Mouse (Mus musculus) intestine, postnatal 0 days (tissue): ENCODE measurements around the gene Srpk2. TPM values are rescaled to one million over a fixed set of nuclear protein-coding genes. Genes with fewer than 3 reads are reported as not detected.
"Not testable (repeated sequence)": the region's sequence is repeated elsewhere in the genome, so short reads cannot be mapped to it uniquely, and the experiment has no call there.

ENCODE experiments used
- ATAC-seq: fragments of 200-750 bp; cut with Nextera tagmentation; 2 replicates; pipeline ENCODE4 v1.8.0; 2017; ENCODE audit warnings: mild to moderate bottlenecking, moderate TSS enrichment, moderate library complexity
- H3K27ac ChIP-seq: fragments of 300-500 bp; sonication (generic); 2 replicates; pipeline ENCODE4 v1.5.1; 2014; ENCODE audit warnings: mild to moderate bottlenecking, low read depth, low read length, moderate library complexity
- H3K27me3 ChIP-seq: fragments of 300-500 bp; sonication (generic); replicated peaks from 2 replicates; pipeline ENCODE4 v1.6.1; 2014; ENCODE audit warnings: low read length, mixed read lengths; ENCODE audit not compliant: control insufficient read depth, insufficient read depth
- H3K36me3 ChIP-seq: fragments of 300-500 bp; sonication (generic); 2 replicates; pipeline ENCODE4 v1.6.1; 2014; ENCODE audit warnings: mild to moderate bottlenecking, moderate library complexity; ENCODE audit not compliant: control insufficient read depth, insufficient read depth
- H3K4me1 ChIP-seq: fragments of 300-500 bp; sonication (generic); replicated peaks from 2 replicates; pipeline ENCODE4 v1.6.1; 2014; ENCODE audit warnings: antibody characterized with exemption, low read length, mixed read lengths; ENCODE audit not compliant: control insufficient read depth, insufficient read depth
- H3K4me2 ChIP-seq: fragments of 300-500 bp; sonication (generic); replicated peaks from 2 replicates; pipeline ENCODE4 v1.6.1; 2014; ENCODE audit warnings: low read depth, mild to moderate bottlenecking, moderate library complexity
- H3K4me3 ChIP-seq: fragments of 300-500 bp; sonication (generic); 2 replicates; pipeline ENCODE4 v1.5.1; 2014; ENCODE audit warnings: low read depth, low read length
- H3K9ac ChIP-seq: fragments of 300-500 bp; sonication (generic); 2 replicates; pipeline ENCODE4 v1.6.1; 2014; ENCODE audit warnings: mild to moderate bottlenecking, low read depth, low read length
- H3K9me3 ChIP-seq: fragments of 300-500 bp; sonication (generic); 2 replicates; pipeline ENCODE4 v1.6.1; 2016; ENCODE audit warnings: mixed run types; ENCODE audit not compliant: control insufficient read depth
- CTCF ChIP-seq: sonication (generic); IDR thresholded peaks from 2 replicates; pipeline ENCODE4 v1.5.1; 2016; ENCODE audit warnings: low read depth, mild to moderate bottlenecking, control low read depth, antibody characterized with exemption, moderate library complexity
- WGBS: fragments of 180-500 bp; shearing (Covaris S2); extraction: QIAGEN DNeasy Blood & Tissue Kit; methylation state at CpG from one replicate; pipeline ENCODE4 v1.1.7; 2014; 5-methylcytosine and 5-hydroxymethylcytosine counted together
- polyA plus RNA-seq: library from polyadenylated mRNA; unstranded; fragments of >200 nt; fragmentation: Nextera tagmentation; extraction: Ambion mirVana; gene quantifications from 2 replicates; pipeline ENCODE4 v1.2.1, GENCODE M21; 2015

Srpk2 gene
- polyA plus RNA-seq, 1 experiment from 2014 or later, result 21.3 TPM

GRCm38 (mm10) chr5:23712130-23713001 lies 27.9 kb upstream of the Srpk2 start:
- Histone ChIP-seq H3K4me2 (peak overlapping the region; percentile 81), H3K36me3 (peaks cover 14% of the 10 kb centered on the region; the same call in 1 of the 2 replicates), H3K27me3 (no peaks in the 10 kb centered on the region), H3K4me3 (peak overlapping the region; percentile 53), H3K27ac (no peak overlapping the region), H3K9ac (peak overlapping the region; percentile 35), H3K4me1 (no peaks in the 10 kb centered on the region), H3K9me3 (peaks cover 6% of the 10 kb centered on the region; the same call in 1 of the 2 replicates)
- ATAC-seq, result peak; percentile 94
- peak; percentile 67 for TF ChIP-seq CTCF
- WGBS, result 4% methylated on average over 54 of the region's 60 CpGs

GRCm38 (mm10) chr5:23711671-23712129 lies 27.3 kb upstream of the Srpk2 start:
- not testable (repeated sequence) for ATAC-seq, H3K4me1 ChIP-seq, H3K27ac ChIP-seq, H3K27me3 ChIP-seq, H3K9me3 ChIP-seq
- peak; percentile 52 for TF ChIP-seq CTCF
- peaks cover 21% of the 10 kb centered on the region; the same call in 1 of the 2 replicates for H3K36me3 ChIP-seq
- 38% methylated on average over 6 of the region's 6 CpGs for WGBS
- peak overlapping the region; percentile 53 for H3K4me3 ChIP-seq
- H3K9ac ChIP-seq, result peak overlapping the region; percentile 35
- peak overlapping the region; percentile 81 for H3K4me2 ChIP-seq

GRCm38 (mm10) chr5:23711244-23711643 lies 26.8 kb upstream of the Srpk2 start:
- no peak overlapping the region for H3K4me2 ChIP-seq
- WGBS, result 96% methylated on average over 4 of the region's 4 CpGs

GRCm38 (mm10) chr5:23709661-23710060 lies 25.2 kb upstream of the Srpk2 start:
- Histone ChIP-seq H3K9me3 (peaks cover 6% of the 10 kb centered on the region; the same call in 1 of the 2 replicates), H3K36me3 (peaks cover 25% of the 10 kb centered on the region; the same call in 1 of the 2 replicates), H3K27ac (no peak overlapping the region; the same call in 1 of the 2 replicates), H3K4me3 (no peak overlapping the region), H3K27me3 (no peaks in the 10 kb centered on the region), H3K4me1 (no peaks in the 10 kb centered on the region), H3K9ac (no peak overlapping the region), H3K4me2 (no peak overlapping the region)
- TF ChIP-seq CTCF, result 0 out of 2 replicates have a peak, but pooled peaks have one; percentile 3
- ATAC-seq, result no peak
- WGBS, result 98% methylated on average over 1 of the region's 1 CpGs

More at GRCm38 (mm10) chr5:23711244-23711643, 26.8 kb upstream of the Srpk2 start:
- Histone ChIP-seq H3K9me3 (peaks cover 6% of the 10 kb centered on the region; the same call in 1 of the 2 replicates), H3K4me3 (no peak overlapping the region), H3K9ac (no peak overlapping the region), H3K27me3 (no peaks in the 10 kb centered on the region), H3K36me3 (peaks cover 24% of the 10 kb centered on the region; the same call in 1 of the 2 replicates), H3K27ac (no peak overlapping the region), H3K4me1 (no peaks in the 10 kb centered on the region)
- no peak for TF ChIP-seq CTCF
- ATAC-seq, result no peak

- peaks cover 14% of the 10 kb centered on the region; the same call in 1 of the 2 replicates for H3K9me3 ChIP-seq
- peaks cover 38% of the 10 kb centered on the region for H3K36me3 ChIP-seq
- H3K27me3 ChIP-seq, H3K4me3 ChIP-seq, H3K27ac ChIP-seq, H3K4me1 ChIP-seq, ATAC-seq, H3K4me2 ChIP-seq, H3K9ac ChIP-seq: not testable (repeated sequence)
- WGBS, result 97% methylated on average over 30 of the region's 34 CpGs
Measured at GRCm38 (mm10) chr5:23706601-23707597, 22.5 kb upstream of the Srpk2 start.
